Mouse (Mus musculus) CH12.LX (cell line): ENCODE measurements around the gene Wdr95.

Experiments
- BHLHE40 ChIP-seq: IDR thresholded peaks from 2 replicates; pipeline ENCODE4 v1.6.1; 2011; ENCODE audit warnings: mild to moderate bottlenecking, low read depth, low read length, improper control_type of control experiment
- CHD1 ChIP-seq: IDR thresholded peaks from 2 replicates; pipeline ENCODE4 v1.6.1; 2012; ENCODE audit warnings: low read depth, low read length, improper control_type of control experiment, inconsistent platforms
- CHD2 ChIP-seq: IDR thresholded peaks from 2 replicates; pipeline ENCODE4 v1.6.1; 2011; ENCODE audit warnings: low read length, improper control_type of control experiment
- CTCF ChIP-seq, 2 experiments: IDR thresholded peaks in 1 of 2; conservative IDR thresholded peaks in 1 of 2; 2 replicates each; pipeline ENCODE4 v1.5.1; 2011 to 2012; ENCODE audit warnings: low read depth in 2 of 2, low read length in 2 of 2, improper control_type of control experiment in 1 of 2, inconsistent platforms in 1 of 2, mild to moderate bottlenecking in 1 of 2, moderate library complexity in 1 of 2
- E2F4 ChIP-seq: IDR thresholded peaks from 2 replicates; pipeline ENCODE4 v1.6.1; 2011; ENCODE audit warnings: low read depth, low read length, improper control_type of control experiment; ENCODE audit not compliant: insufficient replicate concordance
- EP300 ChIP-seq: IDR thresholded peaks from 2 replicates; pipeline ENCODE4 v1.6.1; 2011; ENCODE audit warnings: low read length, improper control_type of control experiment
- ETS1 ChIP-seq: conservative IDR thresholded peaks from 2 replicates; pipeline ENCODE4 v1.6.1; 2012; ENCODE audit warnings: low read depth, mild to moderate bottlenecking, inconsistent platforms, low read length, improper control_type of control experiment, moderate library complexity
- GABPA ChIP-seq: IDR thresholded peaks from 2 replicates; pipeline ENCODE4 v1.6.1; 2012; ENCODE audit warnings: low read depth, low read length, improper control_type of control experiment, inconsistent platforms; ENCODE audit not compliant: insufficient replicate concordance
- HCFC1 ChIP-seq: IDR thresholded peaks from 2 replicates; pipeline ENCODE4 v1.6.1; 2012; ENCODE audit warnings: low read depth, mild to moderate bottlenecking, inconsistent platforms, low read length, improper control_type of control experiment
- MEF2A ChIP-seq: IDR thresholded peaks from 2 replicates; pipeline ENCODE4 v1.6.1; 2014; ENCODE audit warnings: low read depth, mild to moderate bottlenecking, inconsistent platforms, low read length, improper control_type of control experiment, borderline replicate concordance
- POLR2A ChIP-seq: IDR thresholded peaks from 2 replicates; pipeline ENCODE4 v1.6.1; 2011; ENCODE audit warnings: low read depth, mild to moderate bottlenecking, improper control_type of control experiment, low read length
- ZNF384 ChIP-seq: IDR thresholded peaks from 2 replicates; pipeline ENCODE4 v1.6.1; 2012; ENCODE audit warnings: low read depth, low read length, improper control_type of control experiment, inconsistent platforms

GRCm38 (mm10) chr5:149658022-149658421, 129.5 kb downstream of the Wdr95 start:
- no peak for TF ChIP-seq MEF2A
- 0 out of 4 replicates have a peak, but pooled peaks of 1 of the 2 experiments have one; percentile 15 for TF ChIP-seq CTCF (conservative IDR thresholded peaks at IDR 0.05 in 1 of 2, IDR thresholded peaks at IDR 0.05 in 1 of 2; ENCODE audit: low read depth in 2 of 2, low read length in 2 of 2)
- TF ChIP-seq E2F4 = no peak
- TF ChIP-seq CHD2 = no peak
- TF ChIP-seq ETS1 = no peak
- TF ChIP-seq EP300 = no peak
- TF ChIP-seq BHLHE40 = no peak
- no peak for TF ChIP-seq POLR2A
- no peak for TF ChIP-seq CHD1
- TF ChIP-seq GABPA = no peak
- TF ChIP-seq ZNF384 = no peak
- no peak for TF ChIP-seq HCFC1
